Mouse (Mus musculus): ENCODE measurements at regions not wholly inside any gene's neighbourhood (a gene's known extent, or its start where the extent isn't known, plus 50 kb on each side); places are given as distances from the start of the nearest gene placed in this dataset.
A peak's percentile ranks its signal among the peaks of the same experiment; 100 is the strongest.
"Not testable (repeated sequence)": the region's sequence is repeated elsewhere in the genome, so short reads cannot be mapped to it uniquely, and the experiment has no call there.

DNA sequence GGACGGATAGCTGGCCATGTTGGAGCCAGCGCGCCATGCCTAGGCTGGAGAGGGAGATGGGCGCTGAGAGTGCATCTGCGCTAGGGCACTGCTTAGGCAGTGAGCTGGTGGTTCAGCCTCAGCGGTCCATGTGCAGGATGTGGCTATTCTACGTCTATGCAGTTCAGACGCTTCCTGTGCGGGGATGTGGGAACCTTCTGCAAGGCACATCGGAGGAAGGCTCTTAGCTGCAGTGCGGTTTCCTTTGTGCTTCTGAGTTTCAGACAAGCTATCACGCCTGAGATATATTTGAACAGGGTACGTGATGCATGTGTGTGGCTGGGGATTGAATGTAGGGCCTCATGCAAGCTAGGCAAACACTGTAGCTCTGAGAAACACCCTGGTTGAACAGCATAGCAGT lies 54.4 kb upstream of the Lrpprc start:
- no peak for DNase-seq

DNA sequence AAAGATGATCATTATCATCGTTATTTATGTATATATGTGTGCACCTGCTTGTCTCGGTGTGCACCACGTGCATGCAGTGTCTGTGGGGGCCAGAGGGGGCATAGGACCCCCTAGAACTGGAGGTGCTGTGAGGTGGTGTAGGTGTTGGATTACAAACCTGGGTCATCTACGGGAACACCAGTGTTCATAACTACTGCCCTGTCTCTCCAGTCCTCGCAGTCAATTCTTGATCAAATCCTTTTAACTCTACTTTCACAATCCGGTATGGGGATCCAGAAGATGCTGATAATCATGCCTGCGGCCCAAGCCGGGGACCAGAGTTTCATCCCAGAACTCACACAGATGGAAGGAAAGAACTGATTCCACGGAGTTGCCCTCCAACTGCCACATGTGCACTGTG lies 55.6 kb upstream of the Lrpprc start:
- no peak for DNase-seq

DNA sequence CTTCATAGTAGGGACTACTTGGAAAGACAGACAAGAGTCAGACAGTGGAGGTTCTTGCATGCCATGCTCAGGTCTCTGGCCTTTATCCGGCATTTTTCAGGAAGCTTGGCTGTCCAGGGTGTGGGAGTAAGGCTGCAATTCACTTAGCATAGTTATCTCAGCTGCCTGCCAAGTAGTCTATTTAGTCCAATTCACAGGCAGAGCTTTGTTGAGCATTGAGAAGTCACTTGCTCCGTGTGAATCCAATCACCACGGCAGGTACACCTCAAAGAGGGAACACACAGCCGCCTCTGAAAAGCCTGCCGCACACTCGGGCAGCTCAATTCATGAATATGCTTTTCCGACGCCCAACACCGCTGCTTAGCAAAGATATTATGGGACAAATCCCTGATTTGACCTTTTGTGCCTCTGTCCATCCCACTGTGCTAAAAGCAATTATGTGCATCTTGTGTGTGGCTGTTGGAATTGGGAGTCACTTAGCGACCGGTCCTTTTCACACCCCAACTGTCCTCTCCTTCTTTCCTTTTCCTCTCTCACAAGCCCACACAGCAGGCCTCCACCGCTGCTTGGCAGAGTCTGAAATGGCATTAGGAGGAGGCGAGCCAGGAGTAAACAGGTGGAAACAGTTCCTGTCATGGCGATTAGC lies 57.9 kb upstream of the Lrpprc start:
- DNase-seq, result no peak

DNA sequence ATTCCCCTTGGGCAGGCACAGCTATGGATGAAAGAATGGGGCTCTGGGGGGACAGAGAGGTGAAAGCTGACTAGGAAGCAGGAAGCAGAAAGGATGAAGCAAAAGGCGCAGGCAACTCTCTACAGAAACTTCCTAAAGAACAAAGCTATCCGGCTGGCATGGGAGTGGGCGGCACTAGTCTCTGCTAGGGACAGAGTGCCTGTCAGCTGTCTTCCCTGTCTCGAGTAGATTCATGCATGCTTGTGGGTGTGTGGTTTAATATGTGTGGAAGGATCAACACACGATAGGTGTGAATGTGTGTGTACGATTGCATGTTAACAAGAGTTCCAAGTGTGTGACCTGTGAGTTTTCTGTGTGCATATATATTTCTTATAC lies 58.4 kb upstream of the Lrpprc start:
- no peak for DNase-seq

DNA sequence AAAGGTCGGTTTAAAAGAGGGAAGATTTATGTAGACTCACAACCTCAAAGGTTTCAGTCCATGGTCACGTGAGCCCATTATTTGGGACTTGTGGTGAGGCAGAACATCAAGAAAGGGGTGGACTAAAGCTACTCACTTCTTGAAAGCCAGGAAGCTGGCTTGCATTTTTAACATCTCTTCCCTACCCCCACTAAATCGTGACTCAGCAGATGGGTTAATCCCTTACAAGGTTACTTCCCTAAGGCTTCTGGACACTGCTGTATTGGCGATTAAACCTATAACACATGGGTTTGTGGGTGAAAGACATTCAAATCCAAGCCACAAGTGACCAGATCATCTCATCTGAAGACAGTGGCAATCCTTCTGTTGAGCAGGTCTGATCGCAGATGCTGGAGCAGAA lies 59.9 kb upstream of the Lrpprc start:
- no peak for DNase-seq

DNA sequence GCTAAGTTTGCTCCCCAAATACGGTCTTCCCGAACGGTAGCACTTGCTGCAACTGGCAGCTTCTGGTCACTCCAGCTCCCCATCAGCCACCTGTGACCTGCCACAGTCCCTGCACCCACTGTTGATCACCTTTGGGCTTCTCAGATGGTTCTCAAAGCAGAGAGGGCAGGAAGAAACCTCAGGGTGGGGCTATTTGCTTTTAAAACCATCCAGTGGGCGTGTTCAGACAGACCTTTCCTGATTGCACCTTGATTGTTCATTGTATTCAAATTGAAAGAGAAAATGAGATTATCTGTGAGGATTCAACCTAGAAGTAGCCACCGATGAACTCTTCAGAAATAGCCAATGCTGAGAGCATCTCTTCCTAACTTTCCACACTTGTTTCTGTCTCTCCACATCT lies 60.3 kb upstream of the Lrpprc start:
- no peak for DNase-seq

GRCm38 (mm10) chr17:84856971-84857370 lies 66.4 kb upstream of the Lrpprc start:
- DNase-seq, result no peak

DNA sequence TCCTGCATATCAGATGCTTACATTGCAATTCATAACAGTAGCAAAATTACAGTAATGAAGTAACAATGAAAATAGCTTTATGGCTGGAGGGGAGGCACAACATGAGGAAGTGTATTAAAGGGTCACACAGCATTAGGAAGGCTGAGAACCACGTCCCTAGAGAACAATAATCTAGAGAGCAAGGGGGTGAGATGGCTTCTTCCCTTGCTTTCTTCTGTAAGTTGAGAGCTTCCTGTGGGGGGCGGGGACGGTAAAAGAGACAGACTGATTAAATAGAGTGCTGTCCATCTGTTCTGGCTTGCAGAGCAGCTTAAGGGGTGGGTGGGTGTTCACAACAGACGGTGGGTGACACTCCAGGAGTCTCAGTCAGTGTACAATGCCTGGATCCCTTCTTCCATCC lies 68.2 kb upstream of the Lrpprc start:
- no peak for DNase-seq

DNA sequence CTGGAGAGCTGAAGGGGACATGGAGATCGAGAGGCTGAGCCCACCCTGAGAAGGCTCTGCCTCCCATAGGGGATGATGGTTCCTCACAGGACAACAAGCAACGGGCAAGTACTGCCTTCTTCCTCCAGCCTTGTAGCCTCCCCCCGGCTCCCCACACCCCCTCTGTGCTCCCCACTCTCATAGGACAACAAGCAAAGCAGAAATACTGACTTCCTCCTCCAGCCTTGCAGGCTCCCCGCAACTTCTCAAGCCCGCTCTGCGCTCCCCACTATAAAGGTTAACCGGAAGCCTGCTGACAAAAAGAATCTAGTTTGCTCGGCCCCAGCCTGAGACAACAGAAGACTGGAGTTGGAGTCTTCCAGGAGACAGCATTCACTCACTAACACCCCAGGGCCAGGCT lies 69.3 kb upstream of the Lrpprc start:
- no peak for DNase-seq

DNA sequence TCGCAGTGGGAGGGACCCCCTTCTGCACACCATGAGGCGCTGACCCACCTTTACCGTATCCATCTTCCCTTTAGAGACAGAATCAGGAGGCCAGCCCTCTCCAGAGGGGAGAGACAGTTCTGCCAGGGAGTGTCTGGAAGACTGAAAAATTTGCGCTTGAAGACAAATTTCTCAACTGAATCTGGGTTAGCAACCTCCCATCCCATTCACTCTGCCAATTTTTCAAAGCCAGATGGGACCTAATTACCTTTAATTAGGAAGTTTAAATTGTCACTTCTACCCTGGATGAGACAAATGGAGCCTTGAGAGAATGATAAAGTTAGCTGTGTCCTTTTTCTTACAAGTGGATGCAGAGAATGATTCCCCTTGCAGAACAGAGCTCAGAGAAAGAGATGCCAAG lies 70.2 kb upstream of the Lrpprc start:
- no peak for DNase-seq

- not testable (repeated sequence) for DNase-seq
These were observed 73.6 kb upstream of the Lrpprc start for GRCm38 (mm10) chr17:84864231-84864630.

DNA sequence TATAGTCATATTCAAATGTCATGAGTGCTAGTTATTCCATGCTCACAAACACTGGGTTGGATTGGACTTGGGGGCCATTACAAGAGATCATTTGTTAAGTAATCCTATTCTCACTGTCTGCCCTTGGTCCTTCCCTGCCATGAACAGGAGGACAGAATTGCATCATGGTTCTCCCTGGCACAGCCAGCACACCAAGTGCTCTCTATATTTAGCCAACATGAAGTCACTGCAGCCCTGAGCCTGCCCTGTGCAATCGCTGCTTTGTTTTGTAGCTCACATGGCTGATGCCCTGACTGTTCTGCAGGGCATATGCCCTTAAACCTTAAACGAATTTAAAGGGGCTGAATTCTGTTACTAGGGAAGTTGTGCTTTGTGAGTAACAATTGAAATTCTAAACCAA lies 74.6 kb upstream of the Lrpprc start:
- no peak for DNase-seq

DNA sequence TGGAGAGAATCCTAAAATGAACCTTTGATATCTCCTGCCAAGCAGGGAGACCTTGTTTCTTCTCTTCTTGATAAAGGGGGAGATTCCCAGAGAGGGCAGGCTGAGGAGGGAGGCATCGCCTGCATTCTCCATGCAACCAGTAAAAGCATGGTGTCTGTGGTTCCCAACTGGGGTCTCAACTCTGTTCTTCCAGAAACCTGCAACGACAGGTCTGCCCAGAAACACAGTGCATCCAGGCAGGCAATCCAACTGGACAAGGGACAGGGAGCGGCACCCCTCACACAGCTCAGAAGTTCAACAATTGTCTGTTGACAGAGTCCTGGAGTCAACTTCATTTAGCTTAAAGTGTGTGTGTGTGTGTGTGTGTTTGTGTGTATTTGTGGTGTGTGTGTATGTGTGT lies 75.0 kb upstream of the Lrpprc start:
- DNase-seq, result no peak

GRCm38 (mm10) chr17:84869074-84869722 lies 78.6 kb upstream of the Lrpprc start:
- no peak for DNase-seq

- no peak for DNase-seq
These were observed 83.0 kb upstream of the Lrpprc start for GRCm38 (mm10) chr17:84873554-84873953.

GRCm38 (mm10) chr17:84874494-84874893 lies 82.0 kb upstream of the Ppm1b start:
- no peak for DNase-seq

DNA sequence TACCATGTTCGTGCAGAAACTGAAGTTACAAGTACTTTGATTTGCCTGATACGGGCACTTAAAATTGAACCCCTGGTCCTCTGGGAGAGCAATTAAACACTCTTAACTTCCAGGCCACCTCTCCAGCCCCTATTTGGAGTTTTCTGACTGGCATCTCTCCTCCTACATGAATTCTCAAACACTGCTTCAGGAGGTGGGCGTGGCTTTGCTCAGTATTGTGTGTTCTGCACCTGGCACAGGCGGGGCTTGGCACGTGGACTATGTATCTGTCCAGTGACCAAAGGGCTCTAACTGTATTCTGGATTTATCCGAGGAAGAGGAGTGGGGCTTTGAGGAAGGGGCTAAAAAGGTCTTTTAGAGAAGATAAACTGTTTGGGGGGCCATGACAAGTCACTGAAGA lies 81.5 kb upstream of the Ppm1b start:
- DNase-seq, result peak; percentile 31

DNA sequence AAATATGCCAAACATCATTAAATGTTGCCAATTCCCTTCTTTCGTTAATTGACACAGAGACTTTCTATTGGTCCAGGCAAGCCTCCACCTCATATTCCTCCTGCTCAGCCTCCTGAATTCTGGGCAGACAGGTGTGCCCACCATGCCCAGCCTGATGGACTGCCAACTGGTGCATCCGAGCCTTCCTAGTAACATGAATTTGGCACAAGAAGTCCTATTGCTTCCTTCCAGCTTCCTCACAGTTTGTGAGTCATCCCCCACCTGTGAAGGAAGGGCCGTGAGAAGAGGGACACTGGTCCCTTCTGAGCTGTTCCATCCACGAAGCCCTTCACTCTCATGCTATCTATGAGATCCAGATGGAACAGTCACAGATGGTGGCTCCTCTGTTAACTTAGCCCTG lies 80.5 kb upstream of the Ppm1b start:
- DNase-seq, result no peak

DNA sequence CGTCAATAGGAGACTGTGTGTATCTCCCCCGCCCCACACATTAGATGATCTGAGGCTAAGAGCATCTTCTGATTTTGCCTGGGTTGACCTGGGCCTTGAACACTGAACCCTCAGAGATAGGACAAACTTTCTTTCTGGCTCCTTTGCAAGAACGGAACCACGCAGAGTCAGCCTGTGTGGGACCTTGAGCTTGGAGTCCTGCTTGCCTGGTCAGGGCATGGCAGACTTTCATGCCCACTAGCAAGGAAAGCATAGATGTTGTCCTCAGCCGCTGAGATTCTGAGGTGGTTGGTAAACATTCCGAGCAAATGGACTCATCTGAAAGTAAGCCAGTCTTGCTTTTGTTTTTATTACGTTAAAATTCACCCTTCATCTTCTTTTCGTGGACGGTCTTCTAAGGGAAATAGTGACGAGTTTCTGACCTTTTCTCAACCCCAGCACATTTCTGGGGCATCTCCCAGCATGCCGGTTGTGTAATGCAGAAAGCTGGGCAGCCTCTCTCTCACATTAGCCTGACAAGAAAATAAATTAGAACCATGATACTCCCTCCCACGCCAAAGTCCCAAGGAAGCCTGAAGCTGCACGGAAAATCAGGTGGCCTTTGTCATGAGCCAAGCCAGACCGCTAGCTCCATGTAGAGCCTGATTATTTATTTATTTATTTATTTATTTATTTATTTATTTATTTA lies 79.2 kb upstream of the Ppm1b start:
- DNase-seq, result peak; percentile 29

DNA sequence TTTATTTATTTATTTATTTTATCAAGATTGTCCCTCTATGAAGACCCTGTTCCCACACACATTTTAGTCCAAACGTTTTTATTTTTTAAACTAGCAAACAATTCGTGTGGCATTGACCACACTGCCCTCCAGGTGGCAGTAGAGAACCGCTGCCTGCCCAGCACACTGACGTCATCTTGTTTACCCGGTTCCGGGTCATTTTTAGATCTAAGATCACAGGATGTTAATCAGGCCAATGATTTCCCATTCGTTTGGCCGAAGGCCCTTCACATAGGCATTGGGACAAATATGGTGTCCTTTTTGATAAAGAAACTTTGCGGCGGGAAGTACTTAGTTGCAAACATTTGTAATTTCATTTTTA lies 78.7 kb upstream of the Ppm1b start:
- DNase-seq, result peak; percentile 79

- no peak for DNase-seq
These were observed 78.2 kb upstream of the Ppm1b start for GRCm38 (mm10) chr17:84878316-84878715.

- DNase-seq, result no peak
These were observed 77.4 kb upstream of the Ppm1b start for GRCm38 (mm10) chr17:84879146-84879545.

- DNase-seq, result no peak
These were observed 75.6 kb upstream of the Ppm1b start for GRCm38 (mm10) chr17:84880946-84881345.

- DNase-seq, result no peak
These were observed 68.0 kb upstream of the Ppm1b start for GRCm38 (mm10) chr17:84888525-84888924.
